Mouse (Mus musculus): ENCODE measurements at regions not wholly inside any gene's neighbourhood (a gene's known extent, or its start where the extent isn't known, plus 50 kb on each side); places are given as distances from the start of the nearest gene placed in this dataset.

GRCm38 (mm10) chr13:3708896-3709631 lies 75.2 kb downstream of the Asb13 start:
- TF ChIP-seq CTCF (IDR thresholded peaks at IDR 0.05; ENCODE audit: borderline replicate concordance, insufficient read depth, low read length) (no peak), POLR2A (IDR thresholded peaks at IDR 0.05; ENCODE audit: low read depth, low read length) (no peak)
